Mouse (Mus musculus) intestine, embryonic 15.5 days (tissue): Measurements from ENCODE around the gene Anpep. TPM values are rescaled to one million over a fixed set of nuclear protein-coding genes. Genes with fewer than 3 reads are reported as not detected.
"Not testable (repeated sequence)": the region's sequence is repeated elsewhere in the genome, so short reads cannot be mapped to it uniquely, and the experiment has no call there.

Experiments
- ATAC-seq: fragments of 200-750 bp; cut with Nextera tagmentation; 2 replicates; pipeline ENCODE4 v1.8.0; 2017; ENCODE audit warnings: moderate TSS enrichment, moderate library complexity
- H3K27ac ChIP-seq: fragments of 300-500 bp; sonication (generic); 2 replicates; pipeline ENCODE4 v1.5.1; 2015; ENCODE audit warnings: mild to moderate bottlenecking, inconsistent platforms
- H3K27me3 ChIP-seq: fragments of 300-500 bp; sonication (generic); replicated peaks from 2 replicates; pipeline ENCODE4 v1.6.1; 2015; ENCODE audit warnings: inconsistent platforms
- H3K36me3 ChIP-seq: fragments of 300-500 bp; sonication (generic); 2 replicates; pipeline ENCODE4 v1.6.1; 2015; ENCODE audit warnings: inconsistent platforms
- H3K4me1 ChIP-seq: fragments of 300-500 bp; sonication (generic); replicated peaks from 2 replicates; pipeline ENCODE4 v1.6.1; 2015; ENCODE audit warnings: inconsistent platforms
- H3K4me2 ChIP-seq: fragments of 300-500 bp; sonication (generic); replicated peaks from 2 replicates; pipeline ENCODE4 v1.6.1; 2015; ENCODE audit warnings: mild to moderate bottlenecking, inconsistent platforms
- H3K4me3 ChIP-seq: fragments of 300-500 bp; sonication (generic); replicated peaks from 2 replicates; pipeline ENCODE4 v1.5.1; 2015; ENCODE audit warnings: inconsistent platforms
- H3K9ac ChIP-seq: fragments of 300-500 bp; sonication (generic); 2 replicates; pipeline ENCODE4 v1.6.1; 2015; ENCODE audit warnings: inconsistent platforms
- H3K9me3 ChIP-seq: fragments of 300-500 bp; sonication (generic); 2 replicates; pipeline ENCODE4 v1.6.1; 2016; ENCODE audit warnings: inconsistent platforms
- WGBS: fragments of 180-500 bp; shearing (Covaris S2); methylation state at CpG from one replicate; pipeline ENCODE4 v1.1.7; 2015; 5-methylcytosine and 5-hydroxymethylcytosine counted together
- polyA plus RNA-seq: library from polyadenylated mRNA; unstranded; fragments of >200 nt; fragmentation: Nextera tagmentation; extraction: Ambion mirVana; gene quantifications from 2 replicates; pipeline ENCODE4 v1.2.1, GENCODE M21; 2015

The Anpep gene
- polyA plus RNA-seq, 1 experiment from 2014 or later = 161 TPM

DNA sequence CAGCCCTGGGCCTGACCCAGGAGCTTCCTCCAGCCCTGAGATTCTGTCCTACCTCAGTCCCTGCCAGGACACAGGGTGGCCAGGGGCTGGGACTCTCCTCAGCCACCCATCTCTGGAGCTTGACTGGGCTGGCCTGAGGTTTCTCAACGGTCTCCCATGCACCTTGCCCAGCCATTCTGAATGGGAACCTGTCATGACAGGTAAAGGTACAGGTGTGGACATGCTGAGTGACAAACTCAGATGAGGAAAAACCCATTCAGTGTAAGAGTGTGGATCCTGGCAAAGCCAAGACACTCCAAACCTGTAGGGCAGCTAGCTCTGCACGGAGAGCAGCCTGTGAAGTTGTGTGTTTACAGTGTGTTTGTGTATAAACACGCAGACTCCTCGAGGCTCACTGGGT lies 60.5 kb downstream of the Anpep start:
- Histone ChIP-seq H3K4me2 (no peak overlapping the region), H3K27ac (no peak overlapping the region), H3K9ac (no peak overlapping the region), H3K27me3 (no peaks in the 10 kb centered on the region), H3K9me3 (no peaks in the 10 kb centered on the region), H3K4me1 (no peaks in the 10 kb centered on the region), H3K36me3 (no peaks in the 10 kb centered on the region), H3K4me3 (no peak overlapping the region)
- 74% methylated on average over 4 of the region's 4 CpGs for WGBS
- no peak for ATAC-seq

DNA sequence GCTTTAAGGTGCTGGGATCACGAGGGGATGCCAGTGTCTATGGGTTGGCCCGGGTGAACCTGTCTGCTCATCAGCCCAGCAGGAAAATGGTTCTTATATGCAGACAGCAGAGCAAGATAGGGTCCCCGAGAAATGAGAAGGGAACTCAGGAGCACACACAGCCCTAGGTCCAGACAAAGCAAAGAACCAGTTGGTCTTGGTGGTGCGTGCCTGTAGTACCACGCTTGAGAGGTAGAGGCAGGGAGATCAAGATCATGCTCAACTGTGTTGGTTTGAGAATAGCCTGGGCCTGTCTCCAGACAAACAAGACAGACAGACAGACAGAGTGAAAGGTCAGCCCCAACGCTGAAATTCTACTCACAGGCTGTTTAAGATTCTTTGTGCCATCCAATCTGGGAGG lies 61.4 kb downstream of the Anpep start:
- Histone ChIP-seq H3K36me3 (no peaks in the 10 kb centered on the region), H3K4me2 (no peak overlapping the region), H3K27ac (no peak overlapping the region), H3K9me3 (no peaks in the 10 kb centered on the region), H3K27me3 (peaks cover 2% of the 10 kb centered on the region; the same call in 1 of the 2 replicates), H3K4me1 (no peaks in the 10 kb centered on the region), H3K4me3 (no peak overlapping the region), H3K9ac (no peak overlapping the region)
- no peak for ATAC-seq
- WGBS = 69% methylated on average over 6 of the region's 6 CpGs

DNA sequence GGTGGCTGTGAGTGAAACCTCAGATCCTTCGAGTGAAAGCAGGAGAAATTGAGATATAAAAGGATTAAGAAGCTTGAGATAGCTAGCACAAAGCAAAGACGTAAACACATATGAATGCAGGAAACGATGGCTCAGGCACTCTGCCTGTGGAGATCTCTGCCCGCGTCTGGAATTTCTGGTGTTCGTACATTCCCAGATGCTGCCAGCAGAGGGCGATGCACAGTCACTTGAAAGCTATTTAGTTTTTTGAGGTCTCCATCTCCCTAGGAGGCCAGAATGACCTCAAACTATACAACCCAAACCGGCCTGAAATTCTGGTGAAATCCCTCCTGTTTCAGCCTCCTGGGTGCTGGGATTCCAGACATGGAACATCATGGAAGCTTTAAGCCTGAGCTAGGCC lies 61.8 kb downstream of the Anpep start:
- Histone ChIP-seq H3K9ac (no peak overlapping the region), H3K4me1 (no peaks in the 10 kb centered on the region), H3K27ac (no peak overlapping the region), H3K9me3 (no peaks in the 10 kb centered on the region), H3K36me3 (no peaks in the 10 kb centered on the region), H3K4me2 (no peak overlapping the region), H3K27me3 (peaks cover 5% of the 10 kb centered on the region; the same call in 1 of the 2 replicates), H3K4me3 (no peak overlapping the region)
- peak; percentile 57; the same call in 1 of the 2 replicates for ATAC-seq
- 3% methylated on average over 8 of the region's 8 CpGs for WGBS

DNA sequence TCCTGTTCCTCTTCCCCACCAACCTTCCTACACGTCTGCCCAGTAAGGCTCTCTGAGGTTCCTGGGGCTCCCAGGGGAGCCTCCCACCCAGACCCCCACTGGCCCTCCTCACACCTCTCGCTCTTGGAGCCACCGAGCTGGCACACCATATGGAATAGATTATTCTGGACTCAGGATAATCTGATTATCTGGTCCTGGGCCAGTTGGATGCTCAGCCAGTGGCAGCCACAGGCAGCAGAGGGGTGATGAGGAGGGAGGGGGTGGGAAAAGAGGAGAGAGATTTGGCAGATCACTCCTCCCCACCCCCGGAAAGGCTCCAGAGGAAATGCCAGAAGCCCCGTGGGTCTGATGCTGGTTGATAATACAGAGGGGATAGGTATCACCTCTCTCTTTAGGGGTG lies 62.3 kb downstream of the Anpep start:
- Histone ChIP-seq H3K9me3 (no peaks in the 10 kb centered on the region), H3K9ac (no peak overlapping the region), H3K4me1 (no peaks in the 10 kb centered on the region), H3K4me2 (no peak overlapping the region), H3K4me3 (no peak overlapping the region), H3K36me3 (no peaks in the 10 kb centered on the region), H3K27ac (no peak overlapping the region), H3K27me3 (peaks cover 9% of the 10 kb centered on the region)
- no peak for ATAC-seq
- 29% methylated on average over 5 of the region's 5 CpGs for WGBS

DNA sequence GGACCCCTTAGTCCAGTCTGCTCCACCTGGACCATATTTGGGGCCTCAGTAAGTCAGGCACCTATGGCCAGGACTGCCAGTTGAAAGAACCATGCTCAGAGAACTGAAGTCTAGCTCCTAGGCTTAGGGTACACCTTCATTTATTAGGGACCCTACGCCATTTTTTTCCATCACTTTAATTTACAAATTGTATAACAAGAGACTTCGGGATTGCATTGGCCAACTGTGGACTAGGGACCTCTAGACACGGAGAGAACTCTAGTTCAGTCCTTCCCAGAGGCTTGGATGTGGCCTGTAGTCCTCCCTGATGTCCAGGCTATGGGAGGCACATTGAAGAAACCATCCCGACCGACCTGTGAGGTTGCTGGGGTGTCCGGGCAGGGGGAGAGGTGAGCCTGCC lies 67.2 kb downstream of the Anpep start, which contains the start of gene Mesp1:
Mesp1 (minus strand) TSS at position 101 of the 400 bp plus-strand sequence.
- H3K4me1 ChIP-seq = peaks cover 12% of the 10 kb centered on the region
- H3K27ac ChIP-seq = no peak within 1 kb of the TSS
- H3K9ac ChIP-seq = peak within 1 kb of the TSS; percentile 41
- H3K4me3 ChIP-seq = peak within 1 kb of the TSS; percentile 47
- ATAC-seq = no peak
- peak within 1 kb of the TSS; percentile 94 for H3K4me2 ChIP-seq
- H3K36me3 ChIP-seq = no peaks in the 10 kb centered on the region
- WGBS = 71% methylated on average over 6 of the region's 6 CpGs
- H3K9me3 ChIP-seq = no peaks in the 10 kb centered on the region
- H3K27me3 ChIP-seq = peaks cover 38% of the 10 kb centered on the region

DNA sequence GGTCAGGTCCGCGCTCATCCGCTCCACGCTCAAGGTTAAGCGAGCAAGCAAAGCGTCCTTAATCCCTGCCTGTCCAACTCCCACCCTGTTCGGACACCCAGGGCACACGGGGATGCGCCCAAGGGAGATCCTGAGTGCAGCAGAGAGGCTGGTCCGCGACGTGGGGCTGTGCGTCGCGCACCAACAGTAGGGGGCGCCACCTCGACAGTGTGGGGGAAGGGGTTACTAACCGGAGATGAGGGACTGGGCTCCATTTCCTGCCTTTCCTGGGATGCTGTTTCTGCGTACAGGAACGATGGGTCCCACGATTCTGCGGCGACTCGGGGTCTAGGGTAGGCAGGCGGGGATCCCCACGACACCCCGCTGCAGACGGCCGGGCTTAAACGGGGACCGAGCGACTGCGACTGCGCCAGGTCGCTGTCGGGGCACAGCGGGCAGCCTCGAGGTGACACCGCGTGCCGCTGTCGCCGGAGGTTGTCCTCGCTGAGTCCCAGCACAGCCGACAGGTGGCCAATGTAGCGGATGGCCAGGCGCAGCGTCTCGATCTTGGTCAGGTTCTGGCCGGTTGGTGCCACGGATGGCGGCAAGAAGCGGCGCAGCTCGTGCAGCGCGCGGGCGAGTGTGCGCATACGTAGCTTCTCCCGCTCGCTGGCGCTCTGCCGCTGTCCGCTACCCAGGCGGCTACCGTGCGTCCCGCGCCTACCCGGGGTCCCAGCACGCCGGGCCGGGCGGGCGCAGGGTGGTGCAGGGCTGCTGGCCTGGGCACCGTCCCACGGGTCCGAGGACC lies 68.0 kb downstream of the Anpep start:
- peaks cover 40% of the 10 kb centered on the region for H3K27me3 ChIP-seq
- H3K4me2 ChIP-seq = peak overlapping the region; percentile 94
- H3K36me3 ChIP-seq = no peaks in the 10 kb centered on the region
- H3K9ac ChIP-seq = peak overlapping the region; percentile 41
- H3K4me1 ChIP-seq = peaks cover 12% of the 10 kb centered on the region
- under 1% methylated on average over 80 of the region's 80 CpGs for WGBS
- no peaks in the 10 kb centered on the region for H3K9me3 ChIP-seq
- H3K27ac ChIP-seq = no peak overlapping the region
- ATAC-seq = peak; percentile 45
- H3K4me3 ChIP-seq = peak overlapping the region; percentile 47

DNA sequence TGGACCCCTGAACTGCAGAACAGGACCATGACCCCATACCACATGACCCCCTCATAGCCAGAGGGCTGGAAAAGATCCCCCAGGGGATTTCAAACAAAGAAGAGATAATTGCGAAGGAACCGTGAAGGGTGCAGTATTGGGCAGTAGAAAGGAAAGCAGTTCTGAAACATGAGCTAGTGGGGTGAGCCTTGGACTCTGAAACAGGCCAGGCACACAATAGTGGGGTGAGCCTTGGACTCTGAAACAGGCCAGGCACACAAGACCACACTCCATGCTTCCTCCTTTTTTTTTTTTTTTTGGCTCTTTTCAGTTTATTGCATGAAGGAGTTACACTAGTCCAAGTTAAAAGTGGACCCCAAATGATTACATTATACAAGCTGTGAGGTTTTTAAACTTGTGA lies 71.0 kb downstream of the Anpep start:
- 17% methylated on average over 2 of the region's 2 CpGs for WGBS
- H3K27me3 ChIP-seq = peaks cover 43% of the 10 kb centered on the region
- peak; percentile 88 for ATAC-seq
- H3K27ac ChIP-seq = peak overlapping the region; percentile 71
- H3K36me3 ChIP-seq, H3K9ac ChIP-seq, H3K4me3 ChIP-seq, H3K9me3 ChIP-seq: not testable (repeated sequence)
- H3K4me2 ChIP-seq = peak overlapping the region; percentile 22; the same call in 1 of the 2 replicates
- H3K4me1 ChIP-seq = peaks cover 12% of the 10 kb centered on the region

DNA sequence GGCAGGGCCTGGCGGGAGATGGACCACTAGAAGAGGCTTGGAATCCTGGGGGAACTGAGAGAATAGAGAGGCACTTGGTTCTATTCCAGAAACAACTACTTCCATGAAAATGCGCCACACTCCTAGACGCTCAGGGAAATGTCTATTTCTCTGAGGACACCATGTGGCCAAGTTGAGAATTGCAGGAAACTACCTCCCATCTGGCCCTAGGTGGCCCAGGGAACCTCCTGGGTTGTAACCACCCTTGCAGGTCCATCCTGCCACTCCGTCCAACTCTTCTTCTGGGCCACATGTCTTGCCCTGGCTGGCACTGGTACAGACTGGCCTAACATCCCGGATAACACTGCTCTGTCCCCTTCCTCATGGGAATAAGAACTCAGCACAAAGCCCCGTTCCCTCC lies 74.6 kb downstream of the Anpep start:
- Histone ChIP-seq H3K4me1 (peaks cover 3% of the 10 kb centered on the region; the same call in 1 of the 2 replicates), H3K4me3 (no peak overlapping the region), H3K27ac (no peak overlapping the region), H3K9me3 (no peaks in the 10 kb centered on the region), H3K27me3 (peaks cover 12% of the 10 kb centered on the region; the same call in 1 of the 2 replicates), H3K36me3 (no peaks in the 10 kb centered on the region), H3K4me2 (no peak overlapping the region), H3K9ac (no peak overlapping the region)
- ATAC-seq = peak; percentile 38; the same call in 1 of the 2 replicates
- WGBS = 20% methylated on average over 6 of the region's 6 CpGs

DNA sequence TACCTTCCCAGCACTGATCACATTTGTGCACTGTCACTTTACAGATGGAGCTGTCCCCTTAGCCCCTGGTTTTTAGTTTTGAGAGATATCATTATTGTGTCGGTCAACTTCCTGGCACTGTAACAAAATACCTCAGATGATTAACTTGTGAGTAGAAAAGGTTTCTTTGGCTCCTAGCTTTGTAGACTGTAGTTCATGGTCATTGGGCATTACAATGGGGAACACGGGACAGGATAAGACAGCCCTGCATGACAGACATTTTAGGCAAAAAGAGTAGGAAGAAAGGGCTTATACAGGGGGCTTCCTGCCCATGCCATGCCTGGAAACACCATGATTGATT lies 78.4 kb downstream of the Anpep start:
- H3K9ac ChIP-seq = no peak overlapping the region
- no peak for ATAC-seq
- 87% methylated on average over 2 of the region's 2 CpGs for WGBS
- H3K4me3 ChIP-seq = no peak overlapping the region
- H3K4me2 ChIP-seq = no peak overlapping the region
- no peaks in the 10 kb centered on the region for H3K36me3 ChIP-seq
- H3K9me3 ChIP-seq = no peaks in the 10 kb centered on the region
- H3K27ac ChIP-seq = no peak overlapping the region
- H3K4me1 ChIP-seq = peaks cover 11% of the 10 kb centered on the region
- 0 out of 2 replicates have a peak, but pooled peaks cover under 1% of the 10 kb centered on the region for H3K27me3 ChIP-seq

DNA sequence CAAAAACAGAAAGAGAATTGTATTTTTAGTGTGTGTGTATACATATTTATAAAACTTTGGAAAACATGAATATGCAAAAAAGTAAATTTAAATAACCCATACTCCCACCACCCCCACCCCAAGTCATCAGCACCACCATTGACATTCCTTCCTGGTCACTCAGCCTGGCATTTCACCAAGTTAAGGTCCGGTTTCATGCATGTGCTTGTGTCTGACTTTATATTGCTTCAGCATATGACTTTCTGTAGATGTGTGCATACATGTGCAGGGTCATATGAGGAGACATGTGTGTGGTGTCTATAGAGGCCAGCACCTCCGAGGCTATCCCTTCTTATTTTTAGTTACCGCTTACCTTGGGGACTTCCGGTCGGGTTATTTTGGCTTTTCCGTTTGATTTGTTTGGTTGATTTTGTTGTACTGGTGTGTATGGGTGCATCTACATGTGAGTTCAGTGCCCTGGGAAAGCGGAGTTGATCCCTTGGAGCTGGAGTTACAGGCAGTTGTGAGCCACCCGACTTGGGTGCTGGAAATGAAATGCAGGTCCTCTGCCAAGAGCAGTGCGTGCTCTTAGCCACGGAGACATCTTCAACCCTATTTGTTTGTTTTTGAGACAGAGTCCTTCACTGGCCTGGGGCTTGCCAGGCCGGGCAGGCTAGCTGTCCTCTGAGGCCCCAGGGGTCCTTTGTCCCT lies 78.9 kb downstream of the Anpep start:
- Histone ChIP-seq H3K27ac (no peak overlapping the region), H3K9me3 (no peaks in the 10 kb centered on the region), H3K4me1 (peaks cover 11% of the 10 kb centered on the region), H3K4me2 (no peak overlapping the region), H3K27me3 (no peaks in the 10 kb centered on the region), H3K4me3 (no peak overlapping the region), H3K36me3 (no peaks in the 10 kb centered on the region), H3K9ac (no peak overlapping the region)
- ATAC-seq = no peak
- 82% methylated on average over 11 of the region's 11 CpGs for WGBS

DNA sequence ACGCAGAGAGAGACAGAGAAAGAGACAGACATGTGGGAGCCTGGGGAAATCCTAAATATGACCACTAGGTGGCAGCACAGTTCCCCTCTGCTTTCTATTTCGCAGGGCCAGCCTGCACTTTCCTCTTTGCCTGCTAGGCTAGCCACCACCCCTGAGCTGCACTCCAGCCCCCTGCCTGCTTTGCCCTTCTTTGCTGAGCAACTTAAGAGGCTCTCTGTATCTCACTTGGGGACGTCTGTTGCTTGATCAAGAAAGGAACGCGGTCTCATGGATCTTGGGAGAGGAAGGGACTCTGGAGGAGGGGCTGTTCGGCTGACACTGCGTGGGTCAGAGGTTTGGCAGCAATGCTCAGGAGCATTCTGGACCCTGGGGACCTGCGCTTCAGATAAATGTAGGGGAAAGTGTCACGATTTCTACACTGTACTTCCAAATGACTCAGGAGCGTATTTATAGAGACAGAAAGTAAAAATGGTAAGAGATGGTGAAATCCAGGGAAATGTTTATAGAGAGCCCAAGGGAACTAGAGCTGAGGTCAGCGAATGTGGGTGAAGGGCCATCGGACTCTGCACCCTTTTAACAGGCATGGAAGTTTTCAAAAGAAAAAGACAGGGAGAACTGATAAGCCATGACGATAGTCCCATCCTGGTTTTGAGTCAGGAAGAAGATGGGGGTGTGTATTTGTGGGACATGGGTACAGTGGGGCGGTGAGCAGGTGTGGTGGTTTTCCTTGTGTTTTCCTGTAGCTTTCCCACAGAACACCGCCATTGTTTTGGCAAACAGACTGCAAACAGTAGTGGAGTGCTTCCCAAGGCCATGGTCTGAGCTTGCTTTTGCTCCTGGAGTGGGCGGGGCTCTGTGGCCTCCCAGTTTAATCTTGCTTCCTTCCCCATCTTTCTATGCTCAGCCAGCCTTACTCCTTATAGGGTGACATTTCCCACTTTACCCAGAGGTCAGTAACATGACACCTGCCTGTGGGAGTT lies 79.9 kb downstream of the Anpep start:
- WGBS = 26% methylated on average over 16 of the region's 16 CpGs
- peak overlapping the region; percentile 44 for H3K9ac ChIP-seq

More for the DNA sequence above, 79.9 kb downstream of the Anpep start:
- H3K27me3 ChIP-seq = no peaks in the 10 kb centered on the region
- H3K36me3 ChIP-seq = no peaks in the 10 kb centered on the region
- ATAC-seq = peak; percentile 75
- peak overlapping the region; percentile 65 for H3K4me2 ChIP-seq
- no peaks in the 10 kb centered on the region for H3K9me3 ChIP-seq
- H3K4me3 ChIP-seq = peak overlapping the region; percentile 27
- H3K27ac ChIP-seq = no peak overlapping the region
- H3K4me1 ChIP-seq = peaks cover 11% of the 10 kb centered on the region
